Mouse (Mus musculus) brown adipose tissue, adult 24 weeks (tissue): ENCODE results near the gene Dmap1. TPM values are rescaled to one million over a fixed set of nuclear protein-coding genes. Genes with fewer than 3 reads are reported as not detected.

Experiments
- H3K27ac ChIP-seq: fragments of 200-500 bp; replicated peaks from 2 replicates; pipeline ENCODE4 v1.5.1; 2012; ENCODE audit warnings: low read depth, mild to moderate bottlenecking, low read length
- H3K4me1 ChIP-seq: fragments of 200-500 bp; 2 replicates; pipeline ENCODE4 v1.6.1; 2012; ENCODE audit warnings: low read length, mixed read lengths; ENCODE audit not compliant: control insufficient read depth, insufficient read depth, insufficient read length
- H3K4me3 ChIP-seq: fragments of 200-500 bp; 2 replicates; pipeline ENCODE4 v1.5.1; 2012; ENCODE audit warnings: low read depth, mild to moderate bottlenecking, low read length, moderate library complexity; ENCODE audit not compliant: insufficient read depth
- polyA plus RNA-seq: library from polyadenylated mRNA; stranded (reverse); fragments of >200 nt; gene quantifications from 2 replicates; pipeline ENCODE4 v1.2.4, GENCODE M21; 2012; ENCODE audit not compliant: missing spikeins, insufficient read depth, insufficient read length

The Dmap1 gene
- polyA plus RNA-seq, 1 experiment = 9.5 TPM

DNA sequence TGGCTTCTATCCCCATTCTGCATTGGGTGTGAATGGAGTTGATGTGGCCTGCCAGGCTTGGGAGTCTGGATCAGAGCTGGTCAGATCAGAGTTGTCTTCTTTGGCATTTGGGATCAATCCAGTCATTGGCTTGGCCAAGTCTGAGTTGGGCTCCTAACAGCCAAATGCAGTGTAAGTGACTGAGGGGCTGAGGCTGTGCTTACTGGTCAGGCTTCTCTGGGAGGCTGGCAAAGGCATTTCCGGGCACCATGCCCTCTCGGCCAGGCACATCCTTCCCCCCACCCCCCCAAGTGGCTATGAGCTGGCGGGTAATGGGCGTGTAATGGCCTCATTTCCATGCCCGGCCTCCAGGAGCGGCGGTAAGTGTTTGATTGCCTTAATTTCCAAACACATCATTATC is 16.5 kb downstream of the Dmap1 start:
- no peak overlapping the region for H3K4me3 ChIP-seq
- no peak overlapping the region for H3K27ac ChIP-seq
- no peaks in the 10 kb centered on the region for H3K4me1 ChIP-seq

DNA sequence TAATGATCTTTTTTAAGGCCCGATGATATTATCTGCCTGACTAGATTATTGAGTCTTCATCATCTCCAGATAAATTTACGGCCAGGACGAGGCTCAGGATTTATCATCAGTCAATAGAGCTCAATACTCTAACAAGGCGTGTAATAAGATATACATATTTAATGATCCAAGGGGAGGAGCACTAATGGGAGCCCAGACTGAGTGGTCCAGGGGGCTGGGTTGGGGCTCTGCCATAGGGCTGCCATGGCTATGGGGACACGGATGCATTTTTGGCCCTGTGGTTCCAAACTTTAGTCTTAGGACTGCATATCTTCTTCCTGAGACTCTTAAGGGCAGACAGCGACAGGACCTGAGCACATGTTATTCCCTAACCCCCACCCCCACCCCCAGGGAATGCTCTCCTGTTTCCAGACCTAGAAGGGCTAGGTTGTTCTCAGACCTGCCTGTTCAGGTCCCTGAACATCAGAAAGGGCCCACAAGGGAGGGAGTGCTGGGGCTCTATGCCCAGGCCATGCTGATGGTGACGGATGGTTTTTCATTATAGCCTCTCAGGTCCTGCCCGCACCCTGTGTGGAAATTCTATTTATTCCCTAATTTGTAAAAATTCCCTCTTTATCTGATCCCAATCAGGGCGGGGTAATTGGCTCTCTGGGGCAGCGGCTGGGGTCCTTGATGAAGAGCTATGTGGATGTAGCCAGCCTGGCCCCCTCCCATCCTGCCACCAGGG is 17.5 kb downstream of the Dmap1 start:
- H3K4me1 ChIP-seq = no peaks in the 10 kb centered on the region
- no peak overlapping the region for H3K27ac ChIP-seq
- no peak overlapping the region for H3K4me3 ChIP-seq

DNA sequence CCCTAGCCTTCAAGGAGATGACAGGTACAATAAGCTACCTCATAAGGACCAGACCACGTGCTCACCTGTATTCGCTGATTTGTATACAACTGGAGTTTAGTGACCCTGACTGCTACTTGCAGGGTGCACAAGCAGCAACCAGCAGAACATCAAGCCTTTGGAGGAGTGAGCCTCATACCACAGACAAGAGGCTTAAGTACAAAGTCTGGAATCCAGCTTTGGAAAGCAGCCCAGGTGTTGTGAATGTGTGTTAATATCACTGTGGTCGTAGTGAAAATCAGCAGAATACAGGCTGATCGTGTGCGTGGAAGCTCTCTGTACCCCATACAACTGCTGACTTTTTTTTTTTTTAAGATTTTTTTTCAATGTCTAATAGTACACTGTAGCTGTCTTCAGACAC is 22.1 kb downstream of the Dmap1 start:
- Histone ChIP-seq H3K27ac (no peak overlapping the region), H3K4me3 (no peak overlapping the region), H3K4me1 (no peaks in the 10 kb centered on the region)

DNA sequence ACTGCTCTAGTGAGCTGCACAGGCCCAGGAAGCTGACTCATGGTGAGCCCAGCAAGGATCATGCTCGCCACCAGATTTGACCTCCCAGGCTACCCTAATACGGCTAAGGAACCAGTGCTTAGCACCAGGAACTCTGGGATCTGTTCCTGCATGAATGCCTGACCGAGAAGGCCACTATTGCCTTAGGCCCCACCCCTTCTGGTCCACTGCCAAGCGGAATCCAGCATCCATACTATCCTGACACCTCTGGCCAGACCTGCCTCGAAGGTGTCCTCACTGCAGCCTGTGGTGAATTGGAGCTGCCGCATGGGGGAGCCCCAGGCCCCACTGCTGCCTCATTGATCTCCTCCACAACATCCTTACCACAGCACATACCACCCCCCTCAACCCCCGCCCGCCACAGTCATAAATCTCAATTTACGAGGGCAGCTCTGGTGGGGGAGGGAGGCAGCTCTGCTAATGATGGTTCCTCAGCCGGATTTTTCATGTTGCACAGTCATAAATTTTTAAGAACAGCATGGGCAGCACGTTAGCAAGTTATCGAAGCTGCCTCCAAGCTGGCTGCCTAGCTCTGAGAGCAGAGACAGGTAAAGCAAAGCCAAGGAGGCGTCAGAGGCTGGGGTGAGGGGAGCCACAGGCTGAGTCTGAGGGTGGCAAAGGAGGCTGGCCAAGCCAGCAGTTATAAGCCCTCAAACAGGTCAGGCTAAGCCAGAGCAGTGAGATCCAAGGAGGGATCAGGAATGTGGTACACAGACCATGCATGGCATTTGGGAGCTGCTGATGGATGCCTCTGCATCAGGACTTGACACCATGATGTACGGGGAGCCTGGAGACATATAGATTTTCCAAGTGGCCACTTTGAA is 23.3 kb downstream of the Dmap1 start:
- H3K27ac ChIP-seq = no peak overlapping the region
- H3K4me1 ChIP-seq = no peaks in the 10 kb centered on the region
- H3K4me3 ChIP-seq = no peak overlapping the region

DNA sequence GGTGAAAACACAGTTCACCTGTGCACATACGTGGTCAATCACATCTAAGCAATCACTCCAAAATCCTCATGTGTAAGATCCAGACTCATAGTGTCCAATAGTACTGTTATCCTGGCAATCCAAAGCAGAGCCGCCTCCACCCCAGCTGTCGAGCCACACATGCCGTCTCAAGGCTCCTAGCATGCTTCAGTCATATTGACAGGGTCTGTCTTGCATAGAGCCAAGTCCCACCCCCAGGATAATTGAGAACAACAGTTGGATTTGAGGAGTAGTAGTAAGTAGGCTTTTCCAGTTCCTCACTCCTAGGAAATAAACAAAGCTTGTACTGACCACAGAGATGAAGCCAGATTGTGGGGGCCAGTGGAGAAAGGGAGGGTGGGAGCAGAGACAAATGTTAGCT is 24.4 kb downstream of the Dmap1 start:
- no peak overlapping the region for H3K4me3 ChIP-seq
- no peak overlapping the region for H3K27ac ChIP-seq
- no peaks in the 10 kb centered on the region for H3K4me1 ChIP-seq

DNA sequence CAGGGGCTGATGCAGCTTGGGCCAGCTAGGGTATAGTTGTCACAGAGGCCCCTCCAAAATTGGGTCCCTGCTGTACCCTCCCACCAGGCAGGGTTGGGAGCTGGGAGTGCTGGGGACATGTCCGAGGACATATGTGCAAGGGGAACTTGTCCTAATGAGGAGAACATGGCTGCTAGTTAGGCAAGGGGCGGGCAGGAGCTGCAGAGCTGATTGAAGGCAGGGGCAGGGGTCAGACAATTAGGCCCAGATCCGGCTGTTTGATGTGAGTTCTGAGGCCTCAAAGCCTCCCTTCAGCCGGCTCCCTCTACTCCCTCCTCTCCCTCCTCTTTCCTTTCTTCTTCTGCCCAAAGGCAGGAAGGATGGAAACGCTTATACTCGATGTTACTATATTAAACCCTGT is 25.1 kb downstream of the Dmap1 start:
- Histone ChIP-seq H3K4me1 (no peaks in the 10 kb centered on the region), H3K27ac (no peak overlapping the region), H3K4me3 (no peak overlapping the region)

DNA sequence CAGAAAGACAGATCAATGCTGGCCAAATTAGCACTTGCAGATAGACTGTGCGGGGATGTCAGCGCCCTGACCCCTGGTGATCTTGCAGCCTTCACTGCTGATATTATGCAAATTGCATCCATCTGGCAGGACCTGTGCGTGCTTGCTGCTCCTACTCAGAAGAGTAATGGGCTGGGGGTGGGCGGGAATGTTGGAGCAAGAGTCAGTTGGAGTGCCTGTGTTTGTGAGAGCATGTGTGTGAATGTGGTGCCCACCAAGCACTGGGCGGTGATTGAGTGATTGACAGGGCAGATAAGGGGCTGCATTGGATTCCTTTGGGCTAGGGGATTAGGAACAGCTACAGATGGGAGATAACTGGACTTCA is 26.6 kb downstream of the Dmap1 start:
- Histone ChIP-seq H3K4me1 (no peaks in the 10 kb centered on the region), H3K4me3 (no peak overlapping the region), H3K27ac (no peak overlapping the region)

DNA sequence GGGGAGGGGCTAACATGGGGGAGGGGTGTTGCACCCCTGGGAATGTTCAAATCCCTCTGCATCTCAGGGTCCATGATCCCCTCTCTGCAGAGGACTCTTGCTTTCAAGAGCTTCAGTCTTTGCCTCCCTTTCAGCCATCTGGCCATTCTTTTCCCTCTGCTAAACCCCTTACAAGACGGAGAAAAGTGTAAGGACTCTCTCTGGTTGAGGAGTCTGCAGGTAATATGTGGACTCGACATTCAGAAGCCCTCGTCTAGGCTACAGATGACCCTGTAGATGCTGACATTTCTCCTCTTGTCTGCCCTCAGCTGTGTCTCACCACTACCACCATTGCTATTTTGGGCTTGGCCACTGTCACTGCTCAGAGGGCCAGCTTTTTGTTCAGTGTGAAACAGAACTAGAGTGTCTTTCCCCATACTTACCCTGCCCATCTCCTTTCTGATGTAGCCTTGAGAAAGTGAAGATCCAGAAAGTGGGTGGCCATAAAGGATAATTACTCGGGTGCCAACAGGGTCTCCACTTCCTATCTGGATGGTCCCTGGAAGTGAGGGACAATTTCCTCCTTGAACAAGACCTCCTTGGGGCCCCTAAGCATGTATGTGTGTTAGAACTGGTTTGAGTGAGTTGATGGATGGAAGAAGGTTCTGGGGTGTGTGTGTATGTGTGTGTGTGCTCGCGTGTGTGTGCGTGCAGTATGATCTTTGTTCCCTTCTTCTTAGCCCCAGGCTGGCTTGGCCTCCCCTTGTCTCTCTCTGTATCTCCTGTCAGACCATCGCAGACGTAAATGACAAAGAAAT is 27.2 kb downstream of the Dmap1 start:
- H3K4me1 ChIP-seq = no peaks in the 10 kb centered on the region
- no peak overlapping the region for H3K4me3 ChIP-seq
- no peak overlapping the region for H3K27ac ChIP-seq

DNA sequence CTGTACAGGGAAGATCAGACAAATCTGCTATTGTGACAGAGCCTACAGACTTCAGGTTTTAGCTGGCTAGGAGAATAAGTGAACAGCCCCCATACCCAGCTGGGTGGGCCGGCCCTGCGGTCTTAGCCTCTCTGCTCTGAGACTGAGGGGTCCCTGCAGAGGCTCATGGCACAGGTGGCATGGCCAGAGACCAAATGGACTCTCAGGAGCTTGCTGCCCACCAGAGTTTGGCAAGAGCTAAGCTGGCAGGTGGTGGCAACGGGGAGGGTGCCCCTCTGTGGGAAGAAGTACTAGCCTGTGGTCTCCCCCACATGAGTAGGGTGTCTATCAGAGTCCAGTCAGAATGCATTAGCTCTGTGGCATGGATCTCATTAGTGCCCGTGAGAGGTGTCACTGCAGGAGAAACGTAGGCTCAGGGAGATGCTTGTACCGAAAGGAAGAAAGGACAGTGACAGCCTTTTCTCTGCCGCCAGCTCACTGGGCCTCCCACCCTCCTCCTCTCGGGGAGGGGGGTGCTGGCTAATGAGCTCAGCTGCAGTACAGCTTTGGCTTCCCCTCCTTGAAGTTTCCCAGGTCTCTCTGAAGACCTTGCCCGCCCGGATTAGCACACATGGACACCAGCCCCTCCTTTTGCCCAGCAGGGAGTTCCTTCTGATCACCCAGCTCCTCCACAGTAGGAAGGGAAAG is 27.9 kb downstream of the Dmap1 start:
- Histone ChIP-seq H3K4me3 (no peak overlapping the region), H3K27ac (no peak overlapping the region), H3K4me1 (no peaks in the 10 kb centered on the region)

DNA sequence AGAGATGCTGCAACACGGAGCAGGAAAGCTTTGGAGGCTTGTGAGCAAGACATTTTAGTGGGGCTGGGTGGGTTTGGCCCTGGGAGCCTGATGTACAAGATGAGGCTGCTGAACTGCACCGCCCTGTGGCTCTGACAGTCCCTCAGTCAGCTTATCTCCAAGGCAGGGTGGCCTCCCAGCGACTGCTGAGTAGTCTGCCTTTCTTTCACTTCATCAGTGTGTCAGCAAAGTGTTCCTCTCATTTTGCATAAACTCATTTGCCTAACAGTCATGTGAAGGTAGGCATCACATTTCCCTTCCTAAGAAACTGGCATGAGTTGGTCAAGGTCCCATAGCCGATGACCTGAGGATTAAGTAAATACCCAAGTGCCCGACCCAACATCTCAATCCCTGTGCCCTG is 29.3 kb downstream of the Dmap1 start:
- H3K4me3 ChIP-seq = no peak overlapping the region
- H3K4me1 ChIP-seq = no peaks in the 10 kb centered on the region
- no peak overlapping the region for H3K27ac ChIP-seq

DNA sequence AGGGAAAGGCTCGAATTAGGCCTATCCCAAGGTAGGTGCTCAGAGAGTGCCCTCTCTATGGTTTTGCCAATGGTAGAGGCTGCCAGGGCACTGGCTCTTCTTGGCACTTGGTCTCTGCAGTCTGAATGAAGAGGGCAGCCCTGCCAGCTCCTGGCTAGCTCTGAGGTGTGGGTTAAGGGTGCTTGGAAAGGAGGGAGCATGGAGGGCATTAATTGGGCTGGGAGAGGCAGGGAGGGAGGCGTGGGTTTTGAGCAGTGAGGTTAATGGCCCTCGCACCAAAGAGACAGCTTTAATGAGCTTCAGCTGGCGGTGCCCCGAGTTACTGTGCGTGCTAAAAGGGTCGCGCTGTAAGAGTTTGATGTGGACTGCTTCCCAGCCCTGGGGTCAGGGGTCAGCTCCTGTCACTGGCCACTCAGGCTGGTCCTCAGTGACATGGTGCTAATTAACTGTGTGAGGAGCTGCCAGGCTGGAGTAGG is 30.4 kb downstream of the Dmap1 start:
- H3K4me3 ChIP-seq = no peak overlapping the region
- H3K27ac ChIP-seq = no peak overlapping the region
- H3K4me1 ChIP-seq = no peaks in the 10 kb centered on the region

DNA sequence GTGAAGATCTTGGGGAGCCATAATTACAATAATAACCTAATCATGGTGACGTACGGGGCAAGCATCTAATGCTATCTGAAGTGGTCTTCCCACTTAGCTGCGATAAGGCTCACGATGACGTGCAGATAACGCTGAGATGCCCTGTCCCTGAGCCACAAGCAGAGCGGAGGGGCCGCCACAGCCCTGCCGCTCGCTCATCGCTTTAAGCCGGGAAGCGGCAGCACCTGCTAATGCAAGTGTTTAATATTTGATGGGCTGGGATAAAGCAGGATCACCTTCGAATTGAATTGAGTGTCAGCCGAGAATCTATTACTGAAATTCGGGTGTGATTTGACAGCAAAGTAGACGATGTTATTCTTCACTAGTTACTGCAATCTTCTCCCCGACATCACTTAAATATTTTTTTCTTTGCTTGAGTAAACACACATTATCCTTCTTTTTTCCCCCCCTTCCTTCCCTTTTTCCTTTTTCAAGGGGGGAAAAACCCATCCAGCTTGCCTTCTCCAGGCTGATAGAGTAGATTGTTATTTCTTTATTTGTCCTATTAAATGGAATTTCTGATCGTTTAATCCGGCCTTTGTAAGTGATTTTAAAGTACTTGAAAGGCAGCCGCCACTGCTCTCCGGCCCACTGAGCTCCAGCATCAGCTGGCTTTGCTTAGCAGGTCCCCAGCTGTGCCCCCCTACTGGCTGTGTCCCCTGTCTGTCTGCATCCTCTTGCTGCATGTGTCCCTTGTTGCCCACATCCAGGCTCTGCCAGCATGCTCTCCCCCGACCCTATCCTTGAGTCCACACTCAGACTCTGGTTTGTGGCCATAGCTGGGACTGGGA is 34.9 kb downstream of the Dmap1 start:
- no peak overlapping the region for H3K4me3 ChIP-seq
- H3K4me1 ChIP-seq = no peaks in the 10 kb centered on the region
- H3K27ac ChIP-seq = no peak overlapping the region

DNA sequence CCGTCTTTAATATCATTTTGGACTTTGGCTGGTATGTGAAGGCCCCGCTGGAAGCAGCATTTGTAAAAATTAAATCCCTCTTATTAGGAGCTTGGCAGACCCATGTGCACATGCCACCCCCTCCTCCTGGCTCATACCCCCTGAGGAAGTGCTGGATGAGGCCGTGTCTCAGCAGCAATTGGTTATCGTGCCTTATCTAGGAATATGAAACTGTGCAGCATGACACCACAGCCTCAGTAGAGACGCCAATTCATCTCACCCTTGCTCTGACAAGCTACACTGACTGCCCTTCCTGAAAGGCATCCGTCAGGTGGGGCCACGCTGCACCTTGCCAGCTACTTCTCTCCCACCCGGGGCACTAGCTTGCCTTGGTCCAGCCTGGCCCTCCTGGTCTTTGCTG is 35.6 kb downstream of the Dmap1 start:
- Histone ChIP-seq H3K27ac (no peak overlapping the region), H3K4me3 (no peak overlapping the region), H3K4me1 (no peaks in the 10 kb centered on the region)

DNA sequence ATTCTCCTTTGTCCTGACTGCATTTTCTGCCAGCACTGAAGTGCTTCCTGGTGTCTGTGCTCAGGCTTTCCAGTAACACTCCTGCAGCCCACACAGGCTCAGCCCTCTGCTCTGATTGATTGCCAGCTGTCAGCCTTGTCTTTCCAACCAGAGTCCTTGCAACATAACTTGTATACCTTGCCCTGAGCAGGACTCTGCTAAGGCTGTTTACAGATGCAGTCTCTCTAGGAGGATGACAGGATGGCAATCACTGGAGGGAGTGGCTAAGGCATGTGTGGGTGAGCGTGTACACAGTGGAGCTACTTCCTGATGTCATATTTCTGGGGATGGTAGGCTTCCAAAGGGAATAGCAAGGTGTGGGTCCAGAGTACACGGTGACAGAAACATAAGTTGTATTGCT is 36.2 kb downstream of the Dmap1 start:
- Histone ChIP-seq H3K27ac (no peak overlapping the region), H3K4me1 (no peaks in the 10 kb centered on the region), H3K4me3 (no peak overlapping the region)
